Mouse (Mus musculus): ENCODE measurements around the gene Rhebl1. TPM values are rescaled to one million over a fixed set of nuclear protein-coding genes. Genes with fewer than 3 reads are reported as not detected.
"Not testable (repeated sequence)": the region's sequence is repeated elsewhere in the genome, so short reads cannot be mapped to it uniquely, and the experiment has no call there.

Gene Rhebl1
- total and polyA plus RNA-seq, 2 experiments from 2014 or later, result 10.2 to 25.7 TPM

DNA sequence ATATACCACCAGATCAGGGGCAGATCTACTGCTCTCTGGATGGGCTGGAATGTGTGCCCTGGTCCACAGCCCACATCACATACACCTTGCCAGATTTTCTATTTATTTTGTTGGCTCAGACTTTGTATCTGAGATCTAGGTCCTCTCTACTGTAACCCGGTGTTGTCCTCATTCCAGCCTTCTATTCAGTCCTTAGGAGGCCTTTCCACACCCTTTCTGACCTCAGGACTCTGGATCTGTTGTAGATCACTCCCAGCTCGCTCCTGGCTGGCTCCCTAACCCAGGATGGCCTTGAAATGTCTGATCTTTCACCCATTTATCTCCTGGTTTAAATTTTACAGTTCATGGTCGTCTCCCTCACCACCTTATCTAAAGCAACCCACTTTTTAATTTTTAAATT is 30.3 kb upstream of the Rhebl1 start:
- no peak overlapping the region for H3K9ac ChIP-seq (replicated peaks; ENCODE audit: low read length)
- no peaks in the 10 kb centered on the region for H3K4me1 ChIP-seq (ENCODE audit: insufficient read depth, low read length)
- H3K4me3 ChIP-seq (ENCODE audit: low read length), result no peak overlapping the region
- TF ChIP-seq CTCF (IDR thresholded peaks at IDR 0.05; ENCODE audit: low read depth), result no peak
- H3K4me2 ChIP-seq (ENCODE audit: low read depth, low read length), result no peak overlapping the region
- ATAC-seq (no peak), DNase-seq (ENCODE audit: low spot score) (no peak)
- no peaks in the 10 kb centered on the region for H3K9me3 ChIP-seq (ENCODE audit: low read length)
- no peaks in the 10 kb centered on the region for H3K27me3 ChIP-seq (ENCODE audit: insufficient read depth, low read length)
- H3K36me3 ChIP-seq (ENCODE audit: insufficient read depth, low read length), result no peaks in the 10 kb centered on the region
- H3K27ac ChIP-seq, result no peak overlapping the region
- WGBS, result 79% methylated on average over 3 of the region's 3 CpGs

DNA sequence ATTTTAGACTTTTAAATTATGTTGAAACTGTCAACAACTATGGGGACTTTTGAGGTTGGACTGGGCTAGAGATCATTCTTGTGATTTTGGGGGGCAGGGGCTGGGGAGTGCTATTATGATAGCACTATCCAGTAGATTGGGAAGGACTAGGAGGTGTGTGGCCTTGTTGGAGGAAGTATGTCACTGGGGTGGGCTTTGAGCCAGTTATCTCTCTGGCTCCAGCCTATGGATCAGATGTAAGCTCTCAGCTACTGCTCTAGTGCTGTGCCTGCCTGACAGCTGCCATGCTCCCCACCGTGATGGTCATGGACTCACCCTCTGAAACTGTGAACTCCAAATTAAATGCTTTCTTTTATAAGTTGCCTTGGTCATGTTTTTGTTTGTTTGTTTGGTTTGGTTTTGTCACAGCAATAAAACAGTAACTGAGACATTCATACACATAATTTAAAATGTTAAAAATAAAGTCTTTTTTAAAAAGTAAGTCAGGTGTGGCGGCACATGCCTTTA is 28.7 kb upstream of the Rhebl1 start:
- Histone ChIP-seq H3K27ac (no peak overlapping the region), H3K4me1 (ENCODE audit: insufficient read depth, low read length) (no peaks in the 10 kb centered on the region), H3K27me3 (ENCODE audit: insufficient read depth, low read length) (no peaks in the 10 kb centered on the region), H3K36me3 (ENCODE audit: insufficient read depth, low read length) (no peaks in the 10 kb centered on the region), H3K4me3 (ENCODE audit: low read length) (no peak overlapping the region), H3K9me3 (ENCODE audit: low read length) (no peaks in the 10 kb centered on the region), H3K4me2 (ENCODE audit: low read depth, low read length) (no peak overlapping the region), H3K9ac (replicated peaks; ENCODE audit: low read length) (no peak overlapping the region)
- WGBS, result 82% methylated on average over 2 of the region's 2 CpGs
- ATAC-seq (no peak), DNase-seq (ENCODE audit: low spot score) (no peak)
- no peak for TF ChIP-seq CTCF (IDR thresholded peaks at IDR 0.05; ENCODE audit: low read depth)

DNA sequence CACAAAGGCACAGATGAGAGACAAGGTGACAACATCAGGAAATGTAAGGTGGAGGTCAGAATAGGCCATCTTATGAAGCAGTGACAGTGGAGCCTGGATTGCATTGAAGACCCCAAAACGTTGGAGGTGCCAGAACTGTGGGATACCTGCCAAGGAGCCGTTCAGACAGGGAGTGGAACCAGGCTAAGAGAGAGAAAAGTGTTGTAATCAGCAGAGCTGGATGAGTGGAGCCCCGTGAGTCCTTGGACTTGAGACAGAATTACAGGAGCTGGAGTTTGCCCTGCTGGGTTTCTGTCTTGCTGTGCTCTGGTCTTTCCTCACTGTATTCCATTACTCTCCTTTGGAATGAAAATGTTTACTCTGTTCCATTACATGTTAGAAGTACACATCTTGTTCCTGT is 28.2 kb upstream of the Rhebl1 start:
- H3K4me3 ChIP-seq (ENCODE audit: low read length), result no peak overlapping the region
- WGBS, result 44% methylated on average over 3 of the region's 3 CpGs
- no peaks in the 10 kb centered on the region for H3K36me3 ChIP-seq (ENCODE audit: insufficient read depth, low read length)
- ATAC-seq, result no peak
- no peak overlapping the region for H3K9ac ChIP-seq (replicated peaks; ENCODE audit: low read length)
- DNase-seq (ENCODE audit: low spot score), result no peak
- no peaks in the 10 kb centered on the region for H3K4me1 ChIP-seq (ENCODE audit: insufficient read depth, low read length)
- no peaks in the 10 kb centered on the region for H3K9me3 ChIP-seq (ENCODE audit: low read length)
- no peak for TF ChIP-seq CTCF (IDR thresholded peaks at IDR 0.05; ENCODE audit: low read depth)
- H3K27ac ChIP-seq, result no peak overlapping the region
- no peak overlapping the region for H3K4me2 ChIP-seq (ENCODE audit: low read depth, low read length)
- H3K27me3 ChIP-seq (ENCODE audit: insufficient read depth, low read length), result no peaks in the 10 kb centered on the region

- no peak overlapping the region for H3K9ac ChIP-seq (replicated peaks; ENCODE audit: low read length)
- peaks cover 2% of the 10 kb centered on the region for H3K4me1 ChIP-seq (ENCODE audit: insufficient read depth, low read length)
- ATAC-seq (no peak), DNase-seq (ENCODE audit: low spot score) (no peak)
- no peak overlapping the region for H3K4me2 ChIP-seq (ENCODE audit: low read depth, low read length)
- H3K9me3 ChIP-seq (ENCODE audit: low read length), result no peaks in the 10 kb centered on the region
- no peak for TF ChIP-seq CTCF (IDR thresholded peaks at IDR 0.05; ENCODE audit: low read depth)
- no peaks in the 10 kb centered on the region for H3K27me3 ChIP-seq (ENCODE audit: insufficient read depth, low read length)
- no peak overlapping the region for H3K27ac ChIP-seq
- H3K4me3 ChIP-seq (ENCODE audit: low read length), result no peak overlapping the region
- H3K36me3 ChIP-seq (ENCODE audit: insufficient read depth, low read length), result no peaks in the 10 kb centered on the region
- WGBS, result 80% methylated on average over 5 of the region's 5 CpGs
Measured at GRCm38 (mm10) chr15:98921510-98921909, 27.2 kb upstream of the Rhebl1 start.

- not testable (repeated sequence) for H3K9me3 ChIP-seq (ENCODE audit: low read length); H3K27me3 ChIP-seq (ENCODE audit: insufficient read depth, low read length); H3K36me3 ChIP-seq (ENCODE audit: insufficient read depth, low read length); ATAC-seq; H3K4me1 ChIP-seq (ENCODE audit: insufficient read depth, low read length); DNase-seq (ENCODE audit: low spot score)
- Histone ChIP-seq H3K9ac (replicated peaks; ENCODE audit: low read length) (peak overlapping the region; percentile 47; the same call in 1 of the 2 replicates), H3K27ac (peak overlapping the region; percentile 95), H3K4me3 (ENCODE audit: low read length) (peak overlapping the region; percentile 93), H3K4me2 (ENCODE audit: low read depth, low read length) (peak overlapping the region; percentile 86)
- WGBS, result 28% methylated on average over 8 of the region's 8 CpGs
Measured at GRCm38 (mm10) chr15:98918499-98918895, 24.2 kb upstream of the Rhebl1 start.

DNA sequence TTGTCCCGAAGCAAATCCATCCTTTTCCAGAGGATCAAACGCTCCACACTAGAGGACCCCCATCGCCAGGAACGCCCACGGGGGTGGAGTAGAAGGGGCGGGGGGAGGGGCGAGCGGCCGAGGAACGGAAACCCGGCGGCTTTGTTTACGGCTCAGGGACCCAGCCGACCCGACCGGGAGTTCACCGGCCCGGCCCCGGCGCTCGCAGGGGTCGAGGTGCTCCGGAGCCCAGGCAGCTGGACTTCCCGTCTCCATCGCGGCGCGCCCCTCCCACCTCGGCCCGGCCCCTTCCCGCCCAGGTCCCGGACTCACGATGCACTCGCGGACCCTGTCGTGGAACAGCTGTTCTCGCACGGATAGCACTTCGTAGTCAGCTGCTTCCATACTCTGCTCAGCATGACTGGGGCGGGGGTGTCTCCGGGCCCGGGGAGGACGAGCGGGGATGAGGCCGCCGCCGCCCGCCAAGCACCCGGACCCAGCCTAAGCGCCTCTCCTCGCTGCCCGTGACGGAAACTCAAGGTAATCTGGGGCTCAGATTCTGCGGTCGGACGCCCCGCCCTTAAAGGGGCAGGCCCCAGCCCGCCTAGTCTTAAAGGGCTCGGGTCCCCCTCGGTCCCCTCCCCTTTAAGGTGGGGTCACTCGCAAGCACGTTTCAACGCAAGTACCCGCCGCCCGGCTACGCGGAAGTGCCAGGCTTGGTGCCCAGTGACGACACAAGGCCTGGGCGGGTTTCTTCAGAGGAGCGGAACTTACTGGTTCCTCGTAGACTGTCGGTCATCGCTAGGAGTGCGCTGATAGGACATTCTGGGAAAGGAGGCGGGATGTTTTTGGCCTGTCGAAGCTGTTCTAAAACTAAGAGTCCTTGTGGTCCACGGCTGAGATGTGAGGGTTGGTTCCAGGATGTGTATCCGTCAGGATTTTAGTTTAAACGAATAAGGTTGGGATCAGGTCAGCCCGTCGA is 23.5 kb upstream of the Rhebl1 start, which contains the start of gene Lmbr1l:
Gene Lmbr1l, minus strand, starts transcription at position 694 of the 961 bp plus-strand sequence.
- H3K4me3 ChIP-seq (ENCODE audit: low read length), result peak within 1 kb of the TSS; percentile 93
- H3K27ac ChIP-seq, result peak within 1 kb of the TSS; percentile 95
- peak within 1 kb of the TSS; percentile 86 for H3K9ac ChIP-seq (replicated peaks; ENCODE audit: low read length)
- no peaks in the 10 kb centered on the region for H3K9me3 ChIP-seq (ENCODE audit: low read length)
- ATAC-seq (peak; percentile 99), DNase-seq (ENCODE audit: low spot score) (peak; percentile 100)
- peaks cover 8% of the 10 kb centered on the region; the same call in 1 of the 2 replicates for H3K36me3 ChIP-seq (ENCODE audit: insufficient read depth, low read length)
- peaks cover 9% of the 10 kb centered on the region for H3K4me1 ChIP-seq (ENCODE audit: insufficient read depth, low read length)
- TF ChIP-seq CTCF (IDR thresholded peaks at IDR 0.05; ENCODE audit: low read depth), result 0 out of 2 replicates have a peak, but pooled peaks have one; percentile 9
- under 1% methylated on average over 76 of the region's 82 CpGs for WGBS
- no peaks in the 10 kb centered on the region for H3K27me3 ChIP-seq (ENCODE audit: insufficient read depth, low read length)
- peak within 1 kb of the TSS; percentile 86 for H3K4me2 ChIP-seq (ENCODE audit: low read depth, low read length)
